Mouse (Mus musculus): ENCODE measurements at regions not wholly inside any gene's neighbourhood (a gene's known extent, or its start where the extent isn't known, plus 50 kb on each side); places are given as distances from the start of the nearest gene placed in this dataset.
"Not testable (repeated sequence)": the region's sequence is repeated elsewhere in the genome, so short reads cannot be mapped to it uniquely, and the experiment has no call there.

- H3K4me3 ChIP-seq: no peak overlapping the region
- H3K27me3 ChIP-seq (ENCODE audit: low read depth, poor library complexity, severe bottlenecking): no peaks in the 10 kb centered on the region
- H3K4me1 ChIP-seq: peaks cover 9% of the 10 kb centered on the region
- no peak for DNase-seq (ENCODE audit: low spot score)
- H3K36me3 ChIP-seq: no peaks in the 10 kb centered on the region
- H3K9me3 ChIP-seq (replicated peaks): no peaks in the 10 kb centered on the region
- 91% methylated on average over 4 of the region's 4 CpGs for WGBS
- no peak overlapping the region for H3K27ac ChIP-seq
Observed at GRCm38 (mm10) chr4:53245553-53245952, 85.9 kb upstream of the Abca1 start.

GRCm38 (mm10) chr4:53243473-53243872 lies 83.8 kb upstream of the Abca1 start:
- not testable (repeated sequence) for H3K4me3 ChIP-seq; H3K36me3 ChIP-seq; H3K27ac ChIP-seq; H3K9me3 ChIP-seq (replicated peaks); DNase-seq (ENCODE audit: low spot score); H3K27me3 ChIP-seq (ENCODE audit: low read depth, poor library complexity, severe bottlenecking)
- H3K4me1 ChIP-seq: peaks cover 14% of the 10 kb centered on the region
- 92% methylated on average over 8 of the region's 8 CpGs for WGBS

- no peaks in the 10 kb centered on the region for H3K27me3 ChIP-seq (ENCODE audit: low read depth, poor library complexity, severe bottlenecking)
- H3K4me1 ChIP-seq: peaks cover 16% of the 10 kb centered on the region
- DNase-seq (ENCODE audit: low spot score): no peak
- H3K27ac ChIP-seq: no peak overlapping the region
- H3K9me3 ChIP-seq (replicated peaks): no peaks in the 10 kb centered on the region
- H3K4me3 ChIP-seq: no peak overlapping the region
- 72% methylated on average over 5 of the region's 5 CpGs for WGBS
- H3K36me3 ChIP-seq: no peaks in the 10 kb centered on the region
Observed at GRCm38 (mm10) chr4:53239856-53240255, 80.2 kb upstream of the Abca1 start.

DNA sequence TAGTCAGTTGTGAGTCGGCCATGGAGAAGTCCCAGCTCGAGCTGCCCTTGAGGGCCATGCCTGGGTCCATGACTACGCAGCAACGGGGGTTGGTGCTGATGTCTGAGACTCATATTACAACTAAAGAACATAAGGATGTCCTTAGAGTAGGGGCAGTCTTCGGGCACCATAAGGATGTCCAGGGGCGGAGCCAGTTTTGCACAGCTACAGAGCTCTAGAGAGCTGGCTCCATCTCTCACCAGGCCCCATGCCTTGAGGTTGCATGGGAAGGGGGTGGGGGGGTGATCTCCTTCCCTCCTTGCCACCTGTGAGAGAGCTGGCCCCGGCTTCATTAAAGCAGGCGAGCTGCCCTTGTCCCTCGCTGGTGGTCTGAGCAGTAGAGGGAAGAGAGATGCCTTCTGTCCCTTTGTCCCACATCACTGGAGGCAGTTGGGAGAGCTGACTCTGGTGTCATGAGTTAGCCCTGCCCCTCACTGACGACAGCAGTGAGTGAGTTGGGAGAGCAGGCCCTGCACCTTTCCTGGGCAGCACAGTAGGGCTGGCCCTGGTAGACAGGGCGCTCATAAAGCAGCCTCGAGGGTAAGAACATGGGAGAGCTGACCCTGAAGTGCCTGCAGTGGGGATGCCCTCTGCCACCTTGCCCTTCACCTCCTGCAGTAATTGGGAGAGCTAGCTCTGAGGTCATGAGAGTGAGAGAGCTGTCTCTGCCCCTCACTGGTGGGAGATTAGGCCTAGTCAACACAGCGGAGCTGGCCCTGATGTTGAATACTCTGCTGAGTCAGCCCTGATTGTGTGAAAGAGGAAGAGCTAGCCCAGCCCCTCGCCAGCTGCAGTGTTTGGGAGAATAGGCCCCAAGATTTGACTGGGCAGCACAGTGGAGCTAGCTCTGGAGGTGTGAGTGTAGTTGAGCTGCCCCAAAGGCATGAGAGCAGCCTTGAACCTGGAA lies 78.9 kb upstream of the Abca1 start:
- no peaks in the 10 kb centered on the region for H3K36me3 ChIP-seq
- no peaks in the 10 kb centered on the region for H3K27me3 ChIP-seq (ENCODE audit: low read depth, poor library complexity, severe bottlenecking)
- 80% methylated on average over 14 of the region's 14 CpGs for WGBS
- H3K4me3 ChIP-seq: no peak overlapping the region
- H3K9me3 ChIP-seq (replicated peaks): no peaks in the 10 kb centered on the region
- DNase-seq (ENCODE audit: low spot score): no peak
- peak overlapping the region; percentile 19; the same call in 1 of the 2 replicates for H3K27ac ChIP-seq
- peaks cover 16% of the 10 kb centered on the region for H3K4me1 ChIP-seq

- WGBS: 63% methylated on average over 2 of the region's 2 CpGs
- Histone ChIP-seq H3K4me1 (peaks cover 20% of the 10 kb centered on the region), H3K4me3 (no peak overlapping the region), H3K9me3 (replicated peaks) (no peaks in the 10 kb centered on the region), H3K36me3 (no peaks in the 10 kb centered on the region), H3K27me3 (ENCODE audit: low read depth, poor library complexity, severe bottlenecking) (no peaks in the 10 kb centered on the region), H3K27ac (no peak overlapping the region)
- no peak for DNase-seq (ENCODE audit: low spot score)
Observed at GRCm38 (mm10) chr4:53235870-53236269, 76.2 kb upstream of the Abca1 start.

DNA sequence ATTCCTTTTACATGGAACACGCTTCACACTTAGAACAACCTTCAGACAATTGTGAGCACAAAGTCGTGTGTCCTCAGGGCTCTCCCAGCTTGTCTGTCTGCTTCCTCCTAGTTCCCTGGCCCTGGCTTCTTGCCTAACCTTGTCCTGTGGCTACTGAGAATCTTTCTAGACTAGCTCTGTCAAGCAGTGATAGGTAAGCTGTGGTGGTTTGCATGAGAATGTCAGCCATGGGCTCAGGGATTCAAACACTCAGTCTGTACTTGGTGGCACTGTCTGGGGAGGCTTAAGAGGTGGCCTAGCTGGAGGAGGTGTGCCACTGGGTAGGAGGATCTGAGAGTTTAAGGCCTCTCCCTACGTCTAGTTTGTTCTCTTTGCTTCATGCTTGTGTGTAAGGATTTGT lies 72.7 kb upstream of the Abca1 start:
- Histone ChIP-seq H3K36me3 (no peaks in the 10 kb centered on the region), H3K27ac (0 out of 2 replicates have a peak overlapping the region, but pooled peaks have one; percentile 4), H3K27me3 (ENCODE audit: low read depth, poor library complexity, severe bottlenecking) (no peaks in the 10 kb centered on the region), H3K4me1 (peaks cover 16% of the 10 kb centered on the region), H3K4me3 (no peak overlapping the region), H3K9me3 (replicated peaks) (no peaks in the 10 kb centered on the region)
- no peak for DNase-seq (ENCODE audit: low spot score)
- WGBS: 76% methylated on average over 3 of the region's 3 CpGs

DNA sequence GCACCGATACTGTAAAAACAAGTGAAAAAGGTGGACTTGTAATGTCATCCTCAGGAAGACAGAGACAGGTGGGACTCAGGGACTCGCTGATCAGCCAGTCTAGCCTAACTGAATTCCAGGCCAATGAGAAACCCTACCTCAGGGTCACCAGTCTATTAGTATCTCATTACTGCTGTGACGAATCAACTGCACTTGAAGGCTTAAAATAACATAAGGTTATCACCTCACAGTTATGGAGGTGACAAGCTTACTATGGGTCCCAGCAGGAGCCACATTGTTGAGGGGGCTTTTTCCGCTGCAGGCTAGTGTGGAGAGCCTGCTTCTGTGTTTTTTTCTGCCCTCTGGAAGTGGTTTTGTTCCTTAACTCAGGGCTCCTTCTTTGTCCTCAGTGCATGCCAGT lies 72.2 kb upstream of the Abca1 start:
- no peak for DNase-seq (ENCODE audit: low spot score)
- H3K4me3 ChIP-seq: no peak overlapping the region
- peaks cover 16% of the 10 kb centered on the region for H3K4me1 ChIP-seq
- H3K36me3 ChIP-seq: no peaks in the 10 kb centered on the region
- H3K27me3 ChIP-seq (ENCODE audit: low read depth, poor library complexity, severe bottlenecking): no peaks in the 10 kb centered on the region
- no peak overlapping the region for H3K27ac ChIP-seq
- 47% methylated on average over 4 of the region's 4 CpGs for WGBS
- no peaks in the 10 kb centered on the region for H3K9me3 ChIP-seq (replicated peaks)

- H3K36me3 ChIP-seq: no peaks in the 10 kb centered on the region
- H3K27me3 ChIP-seq (ENCODE audit: low read depth, poor library complexity, severe bottlenecking): no peaks in the 10 kb centered on the region
- 96% methylated on average over 2 of the region's 2 CpGs for WGBS
- H3K4me3 ChIP-seq: no peak overlapping the region
- no peak for DNase-seq (ENCODE audit: low spot score)
- H3K27ac ChIP-seq: no peak overlapping the region
- no peaks in the 10 kb centered on the region for H3K9me3 ChIP-seq (replicated peaks)
- peaks cover 16% of the 10 kb centered on the region for H3K4me1 ChIP-seq
Observed at GRCm38 (mm10) chr4:53231046-53231445, 71.4 kb upstream of the Abca1 start.

- H3K9me3 ChIP-seq (replicated peaks): no peaks in the 10 kb centered on the region
- 48% methylated on average over 4 of the region's 4 CpGs for WGBS
- H3K36me3 ChIP-seq: no peaks in the 10 kb centered on the region
- no peak overlapping the region for H3K27ac ChIP-seq
- no peak for DNase-seq (ENCODE audit: low spot score)
- peaks cover 11% of the 10 kb centered on the region for H3K4me1 ChIP-seq
- no peak overlapping the region for H3K4me3 ChIP-seq
- no peaks in the 10 kb centered on the region for H3K27me3 ChIP-seq (ENCODE audit: low read depth, poor library complexity, severe bottlenecking)
Observed at GRCm38 (mm10) chr4:53228444-53228843, 68.7 kb upstream of the Abca1 start.

DNA sequence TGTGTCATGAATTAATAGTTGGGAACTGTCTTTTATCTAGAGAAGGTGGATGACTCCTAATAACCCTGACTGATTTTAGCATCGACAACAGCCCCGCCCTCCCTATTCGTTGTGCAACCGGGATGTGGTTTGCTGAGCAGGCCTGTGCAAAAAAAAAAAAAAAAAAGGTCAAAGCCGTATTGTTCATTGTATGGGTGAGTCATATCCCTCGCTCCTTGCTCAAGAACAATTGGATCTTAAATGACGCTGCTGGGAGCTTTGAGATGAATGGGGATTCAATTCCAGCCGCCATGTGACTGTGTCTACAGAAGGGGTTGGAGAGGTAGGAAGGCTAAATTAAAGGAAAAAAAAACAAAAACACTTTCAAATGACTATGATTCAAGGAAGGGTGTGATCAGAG lies 68.1 kb upstream of the Abca1 start:
- WGBS: 77% methylated on average over 8 of the region's 8 CpGs
- H3K27ac ChIP-seq: no peak overlapping the region
- H3K4me1 ChIP-seq: peaks cover 11% of the 10 kb centered on the region
- no peak overlapping the region for H3K4me3 ChIP-seq
- no peak for DNase-seq (ENCODE audit: low spot score)
- H3K36me3 ChIP-seq: no peaks in the 10 kb centered on the region
- no peaks in the 10 kb centered on the region for H3K27me3 ChIP-seq (ENCODE audit: low read depth, poor library complexity, severe bottlenecking)
- no peaks in the 10 kb centered on the region for H3K9me3 ChIP-seq (replicated peaks)

GRCm38 (mm10) chr4:53227071-53227470 lies 67.4 kb upstream of the Abca1 start:
- Histone ChIP-seq H3K27me3 (ENCODE audit: low read depth, poor library complexity, severe bottlenecking) (no peaks in the 10 kb centered on the region), H3K9me3 (replicated peaks) (no peaks in the 10 kb centered on the region), H3K4me1 (peaks cover 11% of the 10 kb centered on the region), H3K27ac (no peak overlapping the region), H3K36me3 (no peaks in the 10 kb centered on the region), H3K4me3 (no peak overlapping the region)
- no peak for DNase-seq (ENCODE audit: low spot score)
- WGBS: 86% methylated on average over 1 of the region's 1 CpGs

GRCm38 (mm10) chr4:53226376-53226775 lies 66.7 kb upstream of the Abca1 start:
- Histone ChIP-seq H3K4me1 (peaks cover 14% of the 10 kb centered on the region), H3K9me3 (replicated peaks) (no peaks in the 10 kb centered on the region), H3K4me3 (no peak overlapping the region), H3K36me3 (no peaks in the 10 kb centered on the region), H3K27me3 (ENCODE audit: low read depth, poor library complexity, severe bottlenecking) (no peaks in the 10 kb centered on the region), H3K27ac (no peak overlapping the region)
- 93% methylated on average over 3 of the region's 3 CpGs for WGBS
- DNase-seq (ENCODE audit: low spot score): no peak

DNA sequence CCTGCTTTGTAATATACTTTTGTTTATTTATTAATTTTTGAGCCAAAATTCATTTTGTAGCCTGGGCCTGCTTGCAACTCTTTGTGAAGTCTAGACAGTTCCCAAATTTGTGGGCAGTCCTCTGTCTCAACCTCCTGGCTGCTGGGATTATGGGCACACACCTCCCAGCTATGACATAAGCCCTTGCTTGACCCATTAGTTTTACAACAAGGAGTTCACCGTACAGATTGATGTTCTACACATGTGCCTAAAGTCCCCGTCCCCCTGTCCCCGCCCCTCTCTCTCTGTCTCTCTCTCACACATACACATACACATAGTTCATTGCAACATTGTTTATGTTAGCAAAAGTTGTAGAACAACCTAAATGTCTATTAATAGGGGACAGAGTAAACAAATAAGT lies 63.7 kb upstream of the Abca1 start:
- H3K4me3 ChIP-seq: no peak overlapping the region
- H3K27ac ChIP-seq: no peak overlapping the region
- H3K4me1 ChIP-seq: peaks cover 28% of the 10 kb centered on the region
- H3K36me3 ChIP-seq: no peaks in the 10 kb centered on the region
- H3K9me3 ChIP-seq (replicated peaks): no peaks in the 10 kb centered on the region
- no peak for DNase-seq (ENCODE audit: low spot score)
- no peaks in the 10 kb centered on the region for H3K27me3 ChIP-seq (ENCODE audit: low read depth, poor library complexity, severe bottlenecking)
- 86% methylated on average over 3 of the region's 3 CpGs for WGBS

Measured in limb, embryonic 10.5 days (tissue).